Mouse (Mus musculus) liver, postnatal 0 days (tissue): ENCODE measurements around the gene Rbl2. TPM values are rescaled to one million over a fixed set of nuclear protein-coding genes. Genes with fewer than 3 reads are reported as not detected.

Experiments used
- ATAC-seq: fragments of 200-750 bp; cut with Nextera tagmentation; 2 replicates; pipeline ENCODE4 v1.8.0; 2017; ENCODE audit warnings: mild to moderate bottlenecking, moderate library complexity
- DNase-seq: peaks from one replicate; pipeline ENCODE4 v3.0.0-alpha.2; 2016
- H3K27ac ChIP-seq: fragments of 300-500 bp; sonication (generic); 2 replicates; pipeline ENCODE4 v1.5.1; 2014; ENCODE audit warnings: antibody characterized with exemption, moderate library complexity, mild to moderate bottlenecking, low read depth
- H3K27me3 ChIP-seq: fragments of 300-500 bp; sonication (generic); 2 replicates; pipeline ENCODE4 v1.6.1; 2014; ENCODE audit warnings: low read length, control low read depth, mixed read lengths; ENCODE audit not compliant: insufficient read depth
- H3K36me3 ChIP-seq: fragments of 300-500 bp; sonication (generic); replicated peaks from 2 replicates; pipeline ENCODE4 v1.6.1; 2014; ENCODE audit warnings: mild to moderate bottlenecking, control low read depth, low read length, moderate library complexity, mixed read lengths; ENCODE audit not compliant: insufficient read depth
- H3K4me1 ChIP-seq: fragments of 300-500 bp; sonication (generic); 2 replicates; pipeline ENCODE4 v1.6.1; 2014; ENCODE audit warnings: antibody characterized with exemption, mild to moderate bottlenecking, control low read depth; ENCODE audit not compliant: insufficient read depth
- H3K4me2 ChIP-seq: fragments of 300-500 bp; sonication (generic); 2 replicates; pipeline ENCODE4 v1.6.1; 2014; ENCODE audit warnings: low read depth, mild to moderate bottlenecking, low read length, moderate library complexity, mixed read lengths
- H3K4me3 ChIP-seq: fragments of 300-500 bp; sonication (generic); 2 replicates; pipeline ENCODE4 v1.5.1; 2014; ENCODE audit warnings: low read depth, low read length
- H3K9ac ChIP-seq: fragments of 300-500 bp; sonication (generic); replicated peaks from 2 replicates; pipeline ENCODE4 v1.6.1; 2014; ENCODE audit warnings: mild to moderate bottlenecking, moderate library complexity
- H3K9me3 ChIP-seq: fragments of 300-500 bp; sonication (generic); 2 replicates; pipeline ENCODE4 v1.6.1; 2016; ENCODE audit warnings: mild to moderate bottlenecking, control low read depth, low read length, mixed read lengths
- CTCF ChIP-seq: sonication (generic); IDR thresholded peaks from 2 replicates; pipeline ENCODE4 v1.5.1; 2016; ENCODE audit warnings: antibody characterized with exemption, low read depth
- EP300 ChIP-seq: IDR thresholded peaks from 2 replicates; pipeline ENCODE4 v1.6.1; 2016; ENCODE audit warnings: antibody characterized with exemption, low read depth, mild to moderate bottlenecking
- WGBS: fragments of 180-500 bp; shearing (Covaris S2); extraction: QIAGEN DNeasy Blood & Tissue Kit; methylation state at CpG from one replicate; pipeline ENCODE4 v1.1.7; 2014; ENCODE audit not compliant: insufficient replicate concordance; 5-methylcytosine and 5-hydroxymethylcytosine counted together
- polyA plus RNA-seq: library from polyadenylated mRNA; unstranded; fragments of >200 nt; fragmentation: Nextera tagmentation; extraction: Ambion mirVana; gene quantifications from 2 replicates; pipeline ENCODE4 v1.2.1, GENCODE M21; 2015

Rbl2 gene
- polyA plus RNA-seq, 1 experiment from 2014 or later = 3.9 TPM

DNA sequence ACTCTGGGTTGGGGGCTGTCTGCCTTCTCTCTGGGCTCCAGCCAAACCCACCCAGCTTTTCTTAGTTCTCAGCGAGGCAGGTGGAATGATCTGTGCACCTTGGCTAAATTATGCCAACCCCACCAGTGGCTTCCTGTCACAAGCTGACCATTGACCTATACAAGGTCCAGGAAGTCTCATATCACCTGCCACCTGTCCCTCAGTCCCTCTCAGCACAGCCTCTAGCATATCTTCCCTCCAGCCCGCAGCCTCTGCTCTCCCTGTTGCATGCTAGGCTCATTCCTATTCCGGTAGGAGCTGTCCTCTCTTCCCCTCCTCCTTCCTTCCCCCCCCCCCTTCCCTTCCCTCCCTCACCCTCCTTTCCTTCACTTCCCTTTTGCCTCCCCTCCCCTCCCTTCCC lies 79.4 kb downstream of the Rbl2 start:
- no peak overlapping the region for H3K27ac ChIP-seq
- ATAC-seq (no peak), DNase-seq (no peak)
- no peak overlapping the region for H3K4me3 ChIP-seq
- no peaks in the 10 kb centered on the region for H3K27me3 ChIP-seq
- no peaks in the 10 kb centered on the region for H3K36me3 ChIP-seq
- TF ChIP-seq EP300 = no peak
- WGBS = 57% methylated on average over 3 of the region's 3 CpGs
- H3K4me2 ChIP-seq = no peak overlapping the region
- H3K9ac ChIP-seq = no peak overlapping the region
- H3K4me1 ChIP-seq = no peaks in the 10 kb centered on the region
- H3K9me3 ChIP-seq = no peaks in the 10 kb centered on the region

DNA sequence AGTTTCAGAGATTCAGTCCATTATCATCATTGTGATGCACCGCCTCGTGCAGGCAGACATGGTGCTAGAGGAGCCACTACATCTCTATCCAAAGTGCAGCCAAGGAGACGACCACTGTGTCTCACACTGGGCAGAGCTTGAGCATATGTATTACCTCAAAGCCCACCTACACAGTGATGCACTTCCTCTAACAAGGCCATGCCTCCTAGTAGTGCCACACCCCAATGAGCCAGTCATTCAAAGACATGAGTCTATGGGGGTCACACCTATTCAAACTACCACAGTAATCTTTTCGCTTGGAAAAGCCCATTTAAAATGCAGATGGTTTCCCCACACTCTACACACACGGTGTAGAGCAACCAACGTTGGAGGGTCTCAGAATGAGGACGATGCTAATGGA lies 81.7 kb downstream of the Rbl2 start:
- Histone ChIP-seq H3K36me3 (no peaks in the 10 kb centered on the region), H3K9ac (no peak overlapping the region), H3K9me3 (no peaks in the 10 kb centered on the region), H3K27me3 (no peaks in the 10 kb centered on the region), H3K4me1 (no peaks in the 10 kb centered on the region), H3K4me2 (no peak overlapping the region), H3K27ac (no peak overlapping the region), H3K4me3 (no peak overlapping the region)
- 79% methylated on average over 7 of the region's 7 CpGs for WGBS
- no peak for DNase-seq
- ATAC-seq = no peak
- TF ChIP-seq EP300 (no peak), CTCF (no peak)

DNA sequence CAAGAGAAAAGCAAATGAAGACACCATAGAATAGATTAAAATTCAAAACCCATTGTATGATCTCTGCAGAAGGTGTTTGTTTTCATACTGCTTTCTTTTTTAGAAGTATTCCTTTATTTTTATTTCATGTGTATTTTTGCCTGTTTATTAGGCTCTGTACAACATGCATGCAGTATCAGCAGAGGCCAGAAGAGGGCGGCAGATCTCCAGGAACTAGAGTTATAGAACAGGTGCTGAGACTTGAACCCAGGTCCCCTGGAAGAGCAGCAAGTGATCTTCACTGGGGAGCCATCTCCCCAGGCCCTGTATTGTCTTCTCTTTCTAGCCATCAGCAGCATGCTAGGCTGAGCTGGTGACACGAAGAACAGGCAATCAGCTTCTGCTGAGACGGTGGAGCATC lies 84.0 kb downstream of the Rbl2 start:
- ATAC-seq = no peak
- no peaks in the 10 kb centered on the region for H3K36me3 ChIP-seq
- no peaks in the 10 kb centered on the region for H3K27me3 ChIP-seq
- no peaks in the 10 kb centered on the region for H3K4me1 ChIP-seq
- no peak for TF ChIP-seq EP300
- TF ChIP-seq CTCF = peak; percentile 51
- H3K9me3 ChIP-seq = no peaks in the 10 kb centered on the region
- H3K9ac ChIP-seq = no peak overlapping the region
- no peak overlapping the region for H3K4me2 ChIP-seq
- WGBS = 75% methylated on average over 3 of the region's 3 CpGs
- H3K27ac ChIP-seq = no peak overlapping the region
- H3K4me3 ChIP-seq = no peak overlapping the region
- DNase-seq = no peak

GRCm38 (mm10) chr8:91154564-91154963 lies 84.7 kb downstream of the Rbl2 start:
- Histone ChIP-seq H3K9me3 (no peaks in the 10 kb centered on the region), H3K27me3 (no peaks in the 10 kb centered on the region), H3K36me3 (no peaks in the 10 kb centered on the region), H3K27ac (no peak overlapping the region), H3K4me3 (no peak overlapping the region), H3K4me2 (no peak overlapping the region), H3K4me1 (no peaks in the 10 kb centered on the region), H3K9ac (no peak overlapping the region)
- DNase-seq (peak; percentile 37), ATAC-seq (no peak)
- TF ChIP-seq CTCF (peak; percentile 46), EP300 (no peak)
- WGBS = 56% methylated on average over 6 of the region's 6 CpGs

DNA sequence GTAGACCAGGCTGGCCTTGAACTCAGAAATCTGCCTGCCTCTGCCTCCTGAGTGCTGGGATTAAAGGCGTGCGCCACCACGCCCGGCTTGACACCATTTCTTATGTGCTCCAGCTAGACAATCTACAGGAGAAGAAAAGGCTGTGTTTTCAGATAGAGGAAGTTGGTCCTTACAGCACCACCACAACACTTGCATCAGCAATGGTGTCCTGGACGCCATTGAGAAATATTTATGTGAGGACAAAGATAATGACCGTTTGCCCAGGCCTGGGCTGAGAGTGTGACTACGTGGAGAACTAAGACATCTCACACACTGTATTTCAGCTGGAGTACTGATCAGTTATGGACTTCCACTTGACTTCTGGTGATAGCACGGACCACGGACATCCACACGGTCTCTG lies 88.8 kb downstream of the Rbl2 start:
- no peak for ATAC-seq
- Histone ChIP-seq H3K27me3 (no peaks in the 10 kb centered on the region), H3K9ac (no peak overlapping the region), H3K27ac (no peak overlapping the region), H3K9me3 (no peaks in the 10 kb centered on the region), H3K4me1 (0 out of 2 replicates have a peak, but pooled peaks cover 2% of the 10 kb centered on the region), H3K4me2 (no peak overlapping the region), H3K4me3 (no peak overlapping the region), H3K36me3 (no peaks in the 10 kb centered on the region)
- TF ChIP-seq CTCF (no peak), EP300 (no peak)
- 73% methylated on average over 10 of the region's 10 CpGs for WGBS
- no peak for DNase-seq

- Histone ChIP-seq H3K27me3 (no peaks in the 10 kb centered on the region), H3K4me1 (0 out of 2 replicates have a peak, but pooled peaks cover 2% of the 10 kb centered on the region), H3K27ac (no peak overlapping the region), H3K9ac (no peak overlapping the region), H3K9me3 (no peaks in the 10 kb centered on the region), H3K4me3 (no peak overlapping the region), H3K36me3 (no peaks in the 10 kb centered on the region), H3K4me2 (no peak overlapping the region)
- 47% methylated on average over 15 of the region's 15 CpGs for WGBS
- TF ChIP-seq EP300 (no peak), CTCF (no peak)
- DNase-seq (no peak), ATAC-seq (no peak)
These were observed 90.3 kb downstream of the Rbl2 start for GRCm38 (mm10) chr8:91159959-91160800.
